Mouse (Mus musculus) frontal cortex, adult (tissue): ENCODE measurements around the gene Crybb2.
A peak's percentile ranks its signal among the peaks of the same experiment; 100 is the strongest.
"Not testable (repeated sequence)": the region's sequence is repeated elsewhere in the genome, so short reads cannot be mapped to it uniquely, and the experiment has no call there.

Experiments
- ATAC-seq: cut with Nextera tagmentation; 2 replicates; pipeline ENCODE4 v1.9.2; 2017; ENCODE audit warnings: mild to moderate bottlenecking, moderate library complexity, mixed read lengths; ENCODE audit not compliant: low TSS enrichment

Gene Crybb2

GRCm38 (mm10) chr5:113070017-113070416 lies at the start of gene Crybb2:
TSS of gene Crybb2 (minus strand) at chr5:113070117.
- ATAC-seq, result no peak

GRCm38 (mm10) chr5:113119291-113119690 lies 49.4 kb upstream of the Crybb2 start:
- ATAC-seq, result no peak

- no peak for ATAC-seq
These were observed 48.8 kb upstream of the Crybb2 start for GRCm38 (mm10) chr5:113118695-113119094.

DNA sequence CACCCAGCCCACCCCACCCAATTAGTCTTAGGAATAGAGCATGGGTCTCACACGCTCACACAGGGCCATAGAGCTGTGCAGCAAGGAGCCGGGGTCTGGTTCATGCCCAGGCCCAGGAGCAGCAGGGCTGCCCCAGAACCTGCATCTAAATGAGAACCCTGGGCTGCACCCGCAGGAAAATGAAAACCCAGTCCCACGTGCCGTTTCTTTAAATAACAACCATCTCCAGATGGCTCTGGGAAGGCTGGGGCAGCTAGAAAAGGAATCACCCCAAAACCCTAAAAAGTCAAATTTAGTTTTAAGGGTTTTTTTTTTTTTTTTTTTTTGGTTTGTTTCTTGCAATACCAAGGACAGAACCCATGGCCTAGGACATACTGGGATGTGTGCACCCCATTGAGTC lies 47.4 kb upstream of the Crybb2 start:
- ATAC-seq, result no peak

DNA sequence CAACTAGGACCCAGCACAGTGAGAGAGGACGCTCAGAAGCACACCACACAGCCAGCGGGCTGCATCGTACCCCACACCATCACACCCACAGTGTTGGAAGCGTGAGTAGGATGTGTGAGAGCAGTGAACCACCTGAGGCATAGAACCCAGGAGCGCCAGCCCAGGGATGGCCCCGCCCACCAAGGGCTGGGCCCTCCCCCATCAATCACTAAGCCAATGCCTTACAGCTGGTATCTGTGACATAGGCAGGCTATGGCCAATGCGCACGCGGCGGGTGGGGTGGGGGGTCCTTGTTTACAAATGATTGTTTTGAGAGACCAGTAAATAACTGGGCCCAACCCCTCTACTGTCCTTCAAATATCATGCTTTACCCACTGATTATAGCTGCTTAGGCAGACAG lies 46.0 kb upstream of the Crybb2 start:
- ATAC-seq, result peak; percentile 14; the same call in 1 of the 2 replicates

GRCm38 (mm10) chr5:113114264-113115225 lies 44.6 kb upstream of the Crybb2 start:
- ATAC-seq, result peak; percentile 70

DNA sequence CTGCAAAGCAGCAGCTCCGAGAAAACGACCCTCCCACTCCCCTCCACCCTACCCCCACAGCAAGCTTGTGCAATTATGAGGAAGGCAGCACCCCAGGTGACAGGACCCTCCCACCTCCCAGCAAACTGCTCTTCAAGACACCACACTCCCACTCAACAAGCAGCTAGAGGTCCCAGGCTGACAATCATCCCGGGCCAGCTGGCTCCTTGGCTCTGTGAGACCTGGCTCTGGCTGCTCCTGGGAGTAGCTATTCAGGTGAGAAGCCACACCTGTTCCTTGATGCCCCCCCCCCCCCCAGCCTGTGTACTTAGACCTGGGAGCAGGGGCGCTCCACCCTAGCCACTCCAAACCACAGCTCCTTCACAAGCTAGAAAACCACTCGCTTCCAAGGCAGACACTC lies 43.2 kb upstream of the Crybb2 start:
- ATAC-seq, result no peak

GRCm38 (mm10) chr5:113111336-113111735 lies 41.4 kb upstream of the Crybb2 start:
- ATAC-seq, result no peak

DNA sequence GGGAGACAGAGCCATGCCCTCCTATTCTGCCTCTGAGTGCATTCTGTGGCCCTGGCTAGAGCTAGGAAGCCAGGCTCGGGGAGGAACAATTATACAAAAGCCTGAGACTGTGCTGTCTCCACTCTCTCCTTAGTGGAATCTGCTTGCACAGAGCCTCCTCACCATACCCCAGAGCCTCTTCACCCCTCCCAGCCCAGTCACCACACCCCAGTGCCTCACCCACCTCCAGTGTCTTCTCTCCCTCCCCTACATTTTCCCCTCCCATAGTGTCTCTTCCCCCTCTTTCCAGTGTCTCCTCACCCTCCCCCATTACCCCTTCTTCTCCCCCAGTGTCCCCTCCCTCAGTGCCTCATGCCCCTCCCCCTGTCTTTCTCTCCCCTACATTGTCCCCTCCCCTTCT lies 41.0 kb upstream of the Crybb2 start:
- ATAC-seq, result no peak

- not testable (repeated sequence) for ATAC-seq
These were observed 39.7 kb upstream of the Crybb2 start for GRCm38 (mm10) chr5:113109651-113110050.

- ATAC-seq, result peak; percentile 38
These were observed 38.3 kb upstream of the Crybb2 start for GRCm38 (mm10) chr5:113108165-113108764.

DNA sequence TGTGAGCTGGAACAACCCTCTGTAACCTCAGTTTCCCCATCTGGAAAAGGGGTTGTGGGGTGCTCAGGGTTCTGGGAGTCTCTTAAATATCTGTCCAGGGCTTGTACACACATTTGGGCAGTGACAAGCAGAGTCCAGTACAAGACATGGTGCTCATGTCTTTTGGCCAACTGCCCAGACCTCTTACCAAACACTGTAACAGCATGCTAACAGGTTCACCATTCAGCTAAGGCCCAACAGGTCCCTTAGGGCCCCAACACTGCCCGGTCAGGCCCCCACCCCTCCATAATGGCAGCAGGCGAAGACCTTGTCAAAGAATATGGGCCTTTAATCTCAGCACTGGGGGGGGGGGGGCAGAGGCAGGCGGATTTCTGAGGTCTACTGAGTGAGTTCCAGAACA lies 37.8 kb upstream of the Crybb2 start:
- no peak for ATAC-seq

- ATAC-seq, result no peak
These were observed 36.7 kb upstream of the Crybb2 start for GRCm38 (mm10) chr5:113106594-113106993.

GRCm38 (mm10) chr5:113105481-113105880 lies 35.6 kb upstream of the Crybb2 start:
- no peak for ATAC-seq

GRCm38 (mm10) chr5:113105035-113105434 lies 35.1 kb upstream of the Crybb2 start:
- no peak for ATAC-seq

- ATAC-seq, result no peak
These were observed 32.5 kb upstream of the Crybb2 start for GRCm38 (mm10) chr5:113102455-113102854.

DNA sequence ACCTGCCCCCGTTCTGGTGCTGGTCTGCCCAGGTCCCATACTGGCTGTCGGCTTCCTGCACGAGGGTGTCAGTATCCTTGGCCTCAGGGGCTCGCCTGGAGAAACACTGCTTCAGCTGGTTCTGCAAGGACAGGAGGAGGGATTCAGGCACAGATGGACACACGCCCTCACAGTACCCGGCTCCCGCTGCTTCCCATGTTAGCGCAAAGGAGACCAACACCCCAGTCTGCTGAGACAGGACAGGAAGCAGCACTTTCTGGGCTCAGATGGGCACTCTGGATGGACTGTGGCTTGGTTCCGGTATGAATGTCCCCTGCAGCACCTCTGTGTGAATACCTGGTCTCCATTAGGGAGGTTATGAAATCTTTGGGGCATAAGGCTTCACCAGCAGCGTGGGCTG lies 31.5 kb upstream of the Crybb2 start:
- ATAC-seq, result peak; percentile 50

DNA sequence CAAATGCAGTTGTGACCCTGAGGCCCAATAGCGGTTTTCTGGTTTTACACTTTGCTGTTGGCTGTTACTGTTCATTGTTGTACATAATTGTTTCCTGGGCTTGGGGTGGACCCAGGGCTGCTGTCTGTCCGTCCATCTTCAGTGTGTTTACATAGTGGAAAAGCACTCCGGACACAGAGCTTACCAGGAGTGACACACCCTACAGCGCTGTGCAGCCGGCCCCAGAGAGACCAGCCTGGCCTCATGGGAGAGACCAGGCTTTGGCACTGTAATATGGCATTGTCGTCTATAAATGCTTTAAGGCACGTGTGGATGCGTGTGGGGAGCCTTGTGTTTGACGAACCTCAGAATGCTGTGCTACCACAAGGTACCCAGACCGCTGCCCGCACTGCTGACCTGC lies 30.5 kb upstream of the Crybb2 start:
- ATAC-seq, result no peak

GRCm38 (mm10) chr5:113099546-113099945 lies 29.6 kb upstream of the Crybb2 start:
- ATAC-seq, result 0 out of 2 replicates have a peak, but pooled peaks have one; percentile 17

DNA sequence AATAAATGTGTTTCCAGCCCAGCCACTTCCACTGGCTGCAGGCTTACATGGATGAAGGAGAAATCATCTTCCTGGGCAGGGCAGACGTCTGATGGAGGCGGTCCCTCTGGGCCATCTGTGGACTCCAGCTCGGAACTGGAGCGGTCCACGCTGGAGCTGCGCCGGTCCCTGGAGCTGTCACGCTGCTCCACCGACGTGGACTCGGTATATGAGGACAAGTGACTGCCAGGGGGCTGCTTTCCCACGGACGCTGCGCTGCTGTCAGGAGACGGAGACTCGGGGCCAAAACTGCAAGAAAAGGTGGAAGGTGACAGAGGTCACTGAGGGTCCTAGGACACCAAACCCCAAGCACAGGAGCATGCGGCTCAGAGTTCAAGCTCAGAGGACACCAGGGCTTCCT lies 27.6 kb upstream of the Crybb2 start:
- ATAC-seq, result no peak

DNA sequence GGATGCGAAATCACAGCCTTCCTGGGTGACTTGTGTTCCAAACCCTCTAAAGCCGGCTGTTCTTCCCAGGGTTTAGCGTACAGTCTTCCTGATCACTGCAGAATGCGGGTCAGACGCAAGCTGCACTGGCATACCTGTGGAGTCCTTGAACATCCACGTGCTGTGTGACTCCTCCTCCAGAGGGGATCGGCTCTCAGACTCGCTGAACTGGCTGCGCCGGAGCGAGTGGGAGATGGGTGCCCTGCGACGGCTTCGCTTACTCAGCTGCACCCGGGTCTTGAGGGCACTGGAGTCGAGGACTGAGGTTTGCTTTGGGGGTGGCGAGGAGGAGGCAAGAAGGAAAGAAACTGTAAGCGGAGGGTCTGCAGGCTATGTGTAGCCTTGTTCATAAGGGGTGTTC lies 25.5 kb upstream of the Crybb2 start:
- ATAC-seq, result no peak

DNA sequence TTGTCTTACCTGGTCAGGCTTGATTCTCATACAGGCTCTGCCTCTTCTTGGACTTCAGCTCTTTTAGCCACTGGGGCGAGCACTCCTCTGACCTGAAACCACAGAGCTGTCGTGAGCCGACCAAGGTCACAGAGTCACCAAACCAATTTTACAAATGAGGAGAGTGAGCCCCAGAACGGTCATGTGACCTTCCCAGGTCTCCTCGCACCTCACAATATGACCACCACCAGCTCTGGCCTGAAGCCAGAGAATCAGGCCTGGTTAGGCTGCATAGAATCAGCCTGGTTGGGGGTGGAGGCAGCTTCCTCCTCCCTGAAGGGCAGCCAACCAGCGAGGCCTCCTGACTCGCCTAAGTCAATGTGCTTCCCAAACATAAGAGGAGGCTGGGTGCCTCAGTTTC lies 22.5 kb upstream of the Crybb2 start:
- no peak for ATAC-seq

DNA sequence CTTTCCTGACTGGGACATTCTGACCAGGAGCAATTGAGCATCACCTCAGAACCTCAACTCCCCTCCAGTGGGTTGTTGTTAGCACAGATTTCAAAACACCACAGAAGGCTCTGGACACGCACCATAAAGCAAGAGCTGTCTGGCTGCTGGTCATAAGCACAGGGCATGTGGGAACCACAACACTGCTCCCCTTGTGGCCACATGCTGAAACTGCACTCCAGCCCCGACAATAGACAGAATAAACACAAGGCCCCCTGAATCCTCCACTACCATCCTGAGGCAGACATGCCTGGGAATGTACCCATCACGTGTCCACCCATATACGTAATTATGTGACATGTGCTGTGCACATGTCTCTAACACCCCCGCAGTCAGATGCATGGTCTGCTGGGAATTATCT lies 21.2 kb upstream of the Crybb2 start:
- peak; percentile 39; the same call in 1 of the 2 replicates for ATAC-seq
